Mouse (Mus musculus) MEL (cell line): Measurements from ENCODE around the gene Zfp91.

Experiments used
- CTCF ChIP-seq, 3 experiments: IDR thresholded peaks in 2 of 3; conservative IDR thresholded peaks in 1 of 3; 2 replicates each; pipeline ENCODE4 v1.5.1; 2011 to 2012; ENCODE audit warnings: low read length in 3 of 3, low read depth in 2 of 3, mild to moderate bottlenecking in 2 of 3, improper control_type of control experiment in 1 of 3, inconsistent platforms in 1 of 3, mixed read lengths in 1 of 3, moderate library complexity in 1 of 3; ENCODE audit not compliant: control insufficient read depth in 1 of 3, insufficient read depth in 1 of 3, poor library complexity in 1 of 3, severe bottlenecking in 1 of 3
- EP300 ChIP-seq, 2 experiments: IDR thresholded peaks; 2 replicates each; pipeline ENCODE4 v1.6.1; 2011; ENCODE audit warnings: improper control_type of control experiment in 2 of 2, low read length in 2 of 2, low read depth in 1 of 2, mild to moderate bottlenecking in 1 of 2
- JUND ChIP-seq: IDR thresholded peaks from 2 replicates; pipeline ENCODE4 v1.6.1; 2011; ENCODE audit warnings: low read depth, mild to moderate bottlenecking, improper control_type of control experiment, low read length
- MAX ChIP-seq: IDR thresholded peaks from 2 replicates; pipeline ENCODE4 v1.6.1; 2011; ENCODE audit warnings: low read length, improper control_type of control experiment
- POLR2A ChIP-seq, 2 experiments: IDR thresholded peaks; 2 replicates each; pipeline ENCODE4 v1.6.1; 2011 to 2012; ENCODE audit warnings: low read length in 2 of 2, mild to moderate bottlenecking in 2 of 2, control low read depth in 1 of 2, improper control_type of control experiment in 1 of 2, low read depth in 1 of 2, moderate library complexity in 1 of 2; ENCODE audit not compliant: control insufficient read depth in 1 of 2, insufficient read depth in 1 of 2, poor library complexity in 1 of 2
- POLR2AphosphoS2 ChIP-seq: IDR thresholded peaks from 2 replicates; pipeline ENCODE4 v1.6.1; 2011; ENCODE audit warnings: low read length, improper control_type of control experiment
- POLR2AphosphoS5 ChIP-seq: IDR thresholded peaks from 2 replicates; pipeline ENCODE4 v1.6.1; 2012; ENCODE audit warnings: low read depth, borderline replicate concordance, mild to moderate bottlenecking, inconsistent platforms, low read length, moderate library complexity, mixed read lengths
- RCOR1 ChIP-seq: IDR thresholded peaks from 2 replicates; pipeline ENCODE4 v1.6.1; 2012; ENCODE audit warnings: low read depth, mild to moderate bottlenecking, inconsistent platforms, low read length, improper control_type of control experiment
- TAL1 ChIP-seq: IDR thresholded peaks from 2 replicates; pipeline ENCODE4 v1.6.1; 2012; ENCODE audit warnings: mild to moderate bottlenecking, inconsistent platforms, low read length, moderate library complexity, mixed read lengths
- TBP ChIP-seq: IDR thresholded peaks from 2 replicates; pipeline ENCODE4 v1.8.0; 2011; ENCODE audit warnings: low read depth, low read length, improper control_type of control experiment
- USF1 ChIP-seq: IDR thresholded peaks from 2 replicates; pipeline ENCODE4 v1.6.1; 2014; ENCODE audit warnings: low read depth, mild to moderate bottlenecking, inconsistent platforms, low read length, improper control_type of control experiment, moderate library complexity

- TF ChIP-seq TBP (no peak), CTCF (IDR thresholded peaks at IDR 0.05 in 2 of 3, conservative IDR thresholded peaks at IDR 0.05 in 1 of 3; ENCODE audit: control insufficient read depth in 1 of 3, insufficient read depth in 1 of 3, low read depth in 2 of 3, low read length in 3 of 3, poor library complexity in 1 of 3, severe bottlenecking in 1 of 3) (no peak), RCOR1 (no peak), USF1 (no peak), MAX (no peak), EP300 (IDR thresholded peaks at IDR 0.05; ENCODE audit: low read depth in 1 of 2, low read length in 2 of 2) (no peak), TAL1 (no peak), POLR2AphosphoS5 (no peak), POLR2A (IDR thresholded peaks at IDR 0.05; ENCODE audit: control insufficient read depth in 1 of 2, insufficient read depth in 1 of 2, low read depth in 1 of 2, low read length in 2 of 2, poor library complexity in 1 of 2) (0 out of 4 replicates have a peak, but pooled peaks of 1 of the 2 experiments have one; percentile 4), JUND (no peak), POLR2AphosphoS2 (no peak)
These were observed 4.7 kb upstream of the Zfp91 start for GRCm38 (mm10) chr19:12800621-12801020.
